Mouse (Mus musculus) thymus, adult 18-20 months (tissue): ENCODE results near the gene Col5a1.

ENCODE experiments used
- DNase-seq, 2 experiments: peaks; one replicate each; pipeline ENCODE4 v3.0.0; 2022; ENCODE audit warnings: mixed read lengths in 2 of 2

The Col5a1 gene

DNA sequence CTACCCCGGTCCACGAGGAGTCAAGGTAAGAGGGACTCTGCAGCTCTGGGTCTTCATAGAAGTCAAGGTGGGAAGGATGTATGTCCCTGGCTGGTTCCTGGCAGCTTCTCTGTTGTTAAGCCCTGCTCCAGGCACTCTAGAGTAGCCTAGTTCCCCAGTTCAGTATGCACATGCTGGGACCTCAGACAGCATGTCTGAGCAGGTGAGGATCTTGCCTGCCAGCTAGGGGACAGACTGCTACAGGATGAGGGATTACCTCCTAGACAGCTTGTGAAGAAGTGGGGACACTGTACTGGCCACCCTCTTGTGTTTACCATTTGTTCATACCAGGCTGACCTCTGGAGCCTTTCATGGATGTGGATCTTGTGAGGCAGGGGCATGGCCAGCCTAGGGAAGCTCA lies 94.8 kb downstream of the Col5a1 start:
- no peak for DNase-seq

DNA sequence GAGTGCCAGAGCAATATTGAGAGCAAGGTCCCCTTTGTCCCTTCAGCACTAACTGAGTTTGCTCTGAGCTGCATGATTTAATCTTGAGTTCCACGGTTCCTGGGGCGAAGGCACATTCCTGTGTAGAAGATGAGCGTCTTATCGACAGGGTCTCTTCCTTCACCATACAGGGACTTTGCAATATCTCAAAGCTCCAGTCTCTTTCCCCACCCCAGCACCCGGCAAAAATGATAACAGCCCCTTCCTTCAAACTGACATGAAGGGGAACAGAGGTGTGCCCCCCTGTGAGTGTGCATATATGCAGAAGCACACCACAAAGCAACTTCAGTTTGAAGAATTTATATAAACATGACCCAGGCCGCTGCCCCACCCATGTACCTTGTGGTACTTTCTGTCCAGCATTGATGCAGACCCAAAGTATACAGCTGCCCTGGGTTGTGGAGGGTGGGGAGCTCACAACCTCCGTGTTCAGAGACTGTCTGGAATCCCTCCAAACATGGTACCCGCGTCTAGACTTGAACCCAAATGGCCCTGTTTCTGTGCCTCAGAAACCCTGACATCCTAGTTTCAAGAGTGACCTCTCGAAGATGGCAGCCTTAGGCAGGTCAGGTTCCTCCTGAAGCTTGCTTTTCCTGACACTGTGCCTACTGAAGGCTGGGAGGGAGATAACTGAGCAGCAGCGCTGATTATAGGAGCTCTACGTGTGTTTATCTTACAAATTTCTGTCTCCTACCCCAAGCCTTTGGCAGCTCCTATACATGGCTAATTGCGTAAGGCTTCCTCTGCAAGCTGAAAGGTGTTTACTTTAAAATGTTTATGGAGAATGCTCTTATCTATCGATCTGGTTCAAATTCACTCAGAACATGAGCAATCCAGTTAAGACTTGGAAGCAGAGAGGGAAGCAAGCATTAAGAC lies 95.7 kb downstream of the Col5a1 start:
- no peak for DNase-seq

- DNase-seq: no peak
Observed at GRCm38 (mm10) chr2:27983093-27983492, 96.9 kb downstream of the Col5a1 start.

DNA sequence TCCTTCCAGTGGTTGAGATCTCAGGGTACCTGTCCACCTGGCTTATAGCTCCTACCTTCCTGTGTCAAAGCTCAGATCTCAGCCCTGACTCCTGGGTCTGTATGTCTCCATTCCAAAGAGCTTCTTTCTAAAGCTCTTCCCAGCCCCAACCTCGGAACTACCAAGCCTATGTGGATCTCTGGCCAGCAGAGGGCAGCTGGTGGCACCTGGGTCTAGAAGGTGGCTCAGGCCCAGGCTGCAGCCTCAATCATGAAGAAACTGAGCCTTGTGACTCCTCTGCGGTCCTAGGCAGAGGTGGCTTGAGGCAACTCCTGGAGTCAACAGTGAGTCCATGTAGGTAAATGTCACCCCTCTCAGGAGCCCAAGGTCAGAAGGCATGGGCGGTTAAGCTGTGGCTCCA lies 97.7 kb downstream of the Col5a1 start:
- DNase-seq: no peak

GRCm38 (mm10) chr2:27986751-27987150 lies 100.5 kb downstream of the Col5a1 start:
- no peak for DNase-seq

DNA sequence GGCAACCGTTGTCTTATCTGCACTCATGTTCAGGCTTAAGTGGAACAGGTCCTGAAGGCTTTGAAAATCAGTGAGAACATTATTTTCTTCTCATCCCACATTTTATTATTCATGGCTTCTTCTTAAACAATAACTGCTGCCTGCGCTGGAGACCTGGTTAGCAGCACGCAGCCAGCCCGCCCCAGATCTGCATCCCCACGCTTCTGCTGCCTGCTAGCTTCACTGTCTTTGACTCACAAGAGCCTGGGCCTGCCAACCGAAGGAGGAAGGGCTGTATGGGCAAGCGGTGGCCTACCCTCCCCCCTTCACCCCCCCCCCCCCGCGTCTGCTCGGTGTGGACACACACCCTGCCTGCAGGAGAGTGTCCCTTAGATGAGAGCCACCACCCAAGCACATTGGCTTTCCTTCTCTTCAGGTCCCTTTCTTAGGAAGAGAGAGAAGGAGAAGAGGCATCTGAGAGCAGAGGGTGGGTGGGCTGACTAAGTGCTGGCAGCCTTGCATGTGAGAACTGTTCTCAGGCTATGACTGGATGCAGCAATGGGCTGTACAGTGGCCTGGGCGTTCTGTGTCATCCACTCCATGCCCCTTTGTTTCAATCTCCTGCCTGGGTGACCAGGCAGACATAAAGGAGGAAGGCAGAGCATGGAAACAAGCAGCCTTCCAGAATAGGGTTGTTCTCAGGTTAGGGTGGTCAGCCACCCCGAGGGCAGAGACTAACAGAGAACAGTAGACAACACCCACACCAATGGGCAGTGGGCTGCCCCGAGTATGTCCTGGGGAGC lies 104.4 kb downstream of the Col5a1 start:
- no peak for DNase-seq

DNA sequence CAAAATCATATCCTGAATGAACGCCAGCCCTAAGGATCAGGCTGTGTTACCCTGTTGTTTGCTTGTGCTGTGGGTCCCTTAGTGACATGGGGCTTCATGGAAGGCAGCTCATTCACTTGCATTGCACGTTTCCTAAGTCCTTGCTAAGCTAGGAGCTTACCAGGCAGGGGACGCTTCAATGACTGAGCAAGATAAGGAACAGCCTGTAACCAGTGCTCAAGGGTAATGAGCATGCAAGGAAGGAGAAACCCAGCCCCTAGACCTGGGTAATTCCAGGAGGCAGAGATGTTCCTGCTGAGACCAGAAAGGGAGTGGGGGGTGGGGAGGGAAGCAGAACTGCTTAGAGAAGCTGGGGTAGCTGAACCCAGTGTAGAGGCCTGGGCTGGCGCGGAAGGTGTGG lies 107.2 kb downstream of the Col5a1 start:
- no peak for DNase-seq

DNA sequence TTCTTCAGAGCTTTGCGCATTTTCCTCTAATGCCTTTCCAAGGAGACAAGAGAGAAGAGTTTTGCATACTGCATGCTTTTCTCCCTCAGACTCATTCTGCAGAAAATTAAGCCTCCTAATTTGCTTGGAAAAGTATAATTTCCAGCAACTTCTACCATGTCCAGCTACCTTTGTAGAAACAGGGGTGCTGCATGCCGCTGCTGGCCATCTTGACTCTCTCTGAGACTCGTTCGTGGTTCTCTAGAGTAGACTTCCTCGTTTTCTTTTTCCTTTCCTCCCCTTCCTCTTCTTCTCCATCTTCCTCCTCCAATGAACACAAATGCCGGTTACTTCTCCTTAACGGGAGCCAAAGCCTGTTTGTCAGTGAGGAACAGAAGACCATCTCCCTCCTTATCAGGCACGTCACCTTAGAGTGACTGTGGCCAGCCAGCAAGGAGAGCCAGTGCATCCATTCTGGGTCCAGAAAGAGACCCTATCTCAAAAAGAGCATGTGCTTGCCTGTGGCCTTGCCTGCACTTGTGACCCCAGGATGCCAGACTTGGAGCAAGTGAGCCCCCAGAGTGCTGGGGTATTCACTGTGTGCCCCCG lies 113.9 kb downstream of the Col5a1 start:
- DNase-seq: no peak

DNA sequence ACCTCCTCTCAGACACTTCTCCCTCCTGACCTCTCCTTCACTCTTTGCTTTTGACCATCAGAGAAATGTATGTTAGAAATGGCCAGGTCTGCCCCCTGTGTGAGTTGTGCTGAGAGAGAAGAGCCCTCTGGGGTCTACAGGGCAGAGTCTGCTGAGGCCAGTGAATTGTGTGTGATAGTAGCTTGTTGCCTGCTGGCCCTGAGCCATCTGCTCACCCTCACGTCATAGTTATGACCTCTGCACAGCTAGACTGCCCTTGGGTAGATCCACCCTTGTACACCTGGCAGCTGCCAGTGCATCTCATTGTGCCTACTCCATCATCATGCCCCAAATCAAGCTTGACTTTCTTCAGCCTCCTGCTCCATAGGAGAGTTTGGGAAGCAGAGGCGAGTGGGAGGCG lies 114.4 kb downstream of the Col5a1 start:
- no peak for DNase-seq

DNA sequence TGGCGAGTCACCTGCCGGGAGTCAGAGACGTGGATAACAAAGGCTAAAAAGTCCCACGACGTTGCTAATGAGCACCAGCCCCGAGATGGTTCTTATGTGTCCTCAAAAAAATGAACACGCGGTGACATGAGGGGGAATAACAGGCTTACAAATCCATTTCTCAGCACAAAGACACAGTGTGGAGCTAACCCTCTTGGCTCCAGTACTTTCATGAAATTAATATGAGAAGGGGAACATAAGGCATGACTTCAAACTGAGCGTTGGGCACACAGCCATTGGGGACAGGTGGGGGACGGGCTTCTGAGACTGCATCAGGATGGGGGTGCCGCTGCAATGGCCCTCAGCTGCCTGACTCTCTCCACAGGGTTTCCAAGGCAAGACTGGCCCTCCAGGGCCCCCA lies 115.0 kb downstream of the Col5a1 start:
- DNase-seq: no peak

- no peak for DNase-seq
Observed at GRCm38 (mm10) chr2:28005187-28005586, 119.0 kb downstream of the Col5a1 start.

DNA sequence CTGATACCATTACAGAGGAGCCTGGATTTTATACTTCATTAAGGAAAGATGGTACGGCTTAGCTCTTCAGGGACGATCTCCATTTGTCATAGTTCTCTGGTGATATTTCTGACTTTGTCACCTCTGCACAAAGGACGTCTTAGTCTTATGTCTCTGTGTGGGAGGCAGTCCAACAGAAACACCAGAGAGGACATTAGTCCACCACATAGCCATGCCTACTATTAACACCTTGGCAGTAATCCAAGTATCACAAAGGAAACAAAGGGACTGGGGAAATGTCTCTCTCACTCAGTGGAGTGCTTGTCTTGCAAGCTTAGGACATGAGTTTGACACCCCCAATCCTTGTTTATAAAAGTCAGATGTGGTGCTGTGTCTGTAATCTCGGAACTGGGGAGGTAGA lies 122.0 kb downstream of the Col5a1 start:
- no peak for DNase-seq

- DNase-seq: no peak
Observed at GRCm38 (mm10) chr2:28012367-28012766, 126.1 kb downstream of the Col5a1 start.

GRCm38 (mm10) chr2:28014778-28015177 lies 128.6 kb downstream of the Col5a1 start:
- no peak for DNase-seq

DNA sequence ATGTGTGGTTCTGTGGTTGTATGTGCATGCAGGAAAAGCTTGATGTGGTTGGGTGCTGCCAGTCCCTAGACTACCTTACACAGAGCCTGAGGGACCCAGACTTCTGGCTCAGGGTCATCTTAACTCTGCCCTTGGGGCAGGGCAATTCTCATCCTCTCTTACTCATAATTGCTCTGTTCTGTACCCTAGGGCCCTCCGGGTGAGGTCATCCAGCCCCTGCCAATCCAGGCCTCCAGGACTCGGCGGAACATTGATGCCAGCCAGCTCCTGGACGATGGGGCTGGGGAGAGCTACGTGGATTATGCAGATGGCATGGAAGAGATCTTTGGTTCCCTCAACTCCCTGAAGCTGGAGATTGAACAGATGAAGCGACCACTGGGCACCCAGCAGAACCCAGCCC lies 138.2 kb downstream of the Col5a1 start:
- DNase-seq: no peak

DNA sequence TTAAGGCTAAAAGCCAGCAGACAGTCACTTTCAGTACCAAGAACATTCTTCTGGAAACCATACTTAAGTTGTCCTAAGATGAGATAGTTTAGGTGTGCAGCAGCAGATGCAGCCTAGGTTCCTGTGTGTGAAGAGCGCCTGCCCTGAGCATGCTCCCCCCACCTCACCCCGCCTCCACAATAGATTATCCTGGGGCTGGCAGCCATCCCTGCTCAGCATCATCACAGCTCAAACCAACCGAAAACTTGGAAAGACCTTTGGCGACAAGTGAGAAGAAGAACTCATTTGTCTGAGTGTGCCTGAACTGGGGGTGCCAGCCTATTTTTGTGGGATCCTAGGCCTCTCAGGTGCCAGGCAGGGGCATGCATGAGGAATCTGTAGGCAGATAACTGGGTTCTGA lies 139.6 kb downstream of the Col5a1 start:
- no peak for DNase-seq

DNA sequence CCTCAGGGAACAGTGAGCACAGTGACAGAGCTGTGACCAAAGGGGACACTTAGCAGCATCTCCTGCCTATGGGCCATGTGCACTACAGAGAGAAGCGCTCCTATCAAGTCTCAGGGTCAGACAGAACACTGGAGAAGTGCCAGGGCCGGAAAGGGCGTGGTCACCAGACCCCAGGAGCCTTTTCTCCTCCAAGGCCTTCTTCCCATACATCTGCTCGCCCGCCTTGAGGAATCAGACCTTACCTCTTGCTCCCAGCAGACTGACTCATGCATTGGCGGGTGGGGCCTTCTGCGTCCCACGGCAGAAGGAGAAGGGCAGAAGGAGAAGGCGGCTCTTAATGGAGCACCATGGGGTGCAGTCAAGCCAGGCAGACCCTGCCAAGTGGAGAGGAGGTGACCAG lies 145.6 kb downstream of the Col5a1 start:
- DNase-seq: no peak

- DNase-seq: no peak
Observed at GRCm38 (mm10) chr2:28032469-28032868, 146.2 kb downstream of the Col5a1 start.

- DNase-seq: no peak
Observed at GRCm38 (mm10) chr2:28034011-28034710, 147.9 kb downstream of the Col5a1 start.

GRCm38 (mm10) chr2:28036788-28037187 lies 150.6 kb downstream of the Col5a1 start:
- no peak for DNase-seq

- DNase-seq: no peak
Observed at GRCm38 (mm10) chr2:28037505-28038390, 151.5 kb downstream of the Col5a1 start.
